Mouse (Mus musculus) C2C12 (cell line): ENCODE results near the gene Got2. TPM values are rescaled to one million over a fixed set of nuclear protein-coding genes. Genes with fewer than 3 reads are reported as not detected.
"Not testable (repeated sequence)": the region's sequence is repeated elsewhere in the genome, so short reads cannot be mapped to it uniquely, and the experiment has no call there.

ENCODE experiments used
- H3K27me3 ChIP-seq: one replicate; pipeline ENCODE4 v1.6.1; 2011; ENCODE audit not compliant: control insufficient read depth, insufficient read depth, insufficient read length
- H3K36me3 ChIP-seq: one replicate; pipeline ENCODE4 v1.6.1; 2011; ENCODE audit not compliant: control insufficient read depth, insufficient read depth
- H3K4me3 ChIP-seq: one replicate; pipeline ENCODE4 v1.5.1; 2011; ENCODE audit warnings: mild to moderate bottlenecking, control low read depth; ENCODE audit not compliant: poor library complexity, insufficient read depth, severe bottlenecking
- H3K79me2 ChIP-seq: one replicate; pipeline ENCODE4 v1.6.1; 2011; ENCODE audit not compliant: control insufficient read depth, insufficient read depth
- H3K79me3 ChIP-seq: one replicate; pipeline ENCODE4 v1.6.1; 2011; ENCODE audit warnings: low read depth, control low read depth
- H3ac ChIP-seq: one replicate; pipeline ENCODE3; 2011; ENCODE audit warnings: low read depth; ENCODE audit not compliant: control insufficient read depth, insufficient read length
- CEBPB ChIP-seq: IDR thresholded peaks from one replicate; pipeline ENCODE4 v1.6.1; 2011; ENCODE audit warnings: low read depth, mild to moderate bottlenecking, control low read depth, moderate library complexity
- CTCF ChIP-seq: IDR thresholded peaks from one replicate; pipeline ENCODE4 v1.5.1; 2011; ENCODE audit not compliant: control insufficient read depth, insufficient read depth, insufficient read length
- FOSL1 ChIP-seq: IDR thresholded peaks from one replicate; pipeline ENCODE4 v1.8.0; 2011; ENCODE audit warnings: mild to moderate bottlenecking, low read length; ENCODE audit not compliant: poor library complexity, insufficient read depth, severe bottlenecking
- MAX ChIP-seq: IDR thresholded peaks from one replicate; pipeline ENCODE4 v1.6.1; 2011; ENCODE audit warnings: mild to moderate bottlenecking, control low read depth
- MYOD1 ChIP-seq: IDR thresholded peaks from one replicate; pipeline ENCODE4 v1.6.1; 2011; ENCODE audit warnings: low read depth; ENCODE audit not compliant: control insufficient read depth, insufficient read length
- MYOG ChIP-seq: IDR thresholded peaks from one replicate; pipeline ENCODE4 v1.6.1; 2011; ENCODE audit not compliant: control insufficient read depth, insufficient read length; ENCODE audit errors: extremely low read depth
- USF1 ChIP-seq: IDR thresholded peaks from one replicate; pipeline ENCODE4 v1.6.1; 2011; ENCODE audit warnings: low read depth, mild to moderate bottlenecking, control low read depth, moderate library complexity
- polyA plus RNA-seq: library from polyadenylated mRNA; unstranded; fragments of >200 nt; fragmentation: generic; extraction: Trizol; gene quantifications from one replicate; pipeline ENCODE4 v1.2.1, GENCODE M21; 2012; ENCODE audit warnings: missing spikeins

The Got2 gene
- polyA plus RNA-seq, 1 experiment = 189 TPM

- Histone ChIP-seq H3K27me3 (no peaks in the 10 kb centered on the region), H3K4me3 (no peak overlapping the region), H3K79me3 (peaks cover 63% of the 10 kb centered on the region), H3K36me3 (peaks cover 8% of the 10 kb centered on the region), H3K79me2 (peaks cover 92% of the 10 kb centered on the region), H3ac (no peak overlapping the region)
- TF ChIP-seq CEBPB = no peak
Observed at GRCm38 (mm10) chr8:95881576-95881975, 6.8 kb downstream of the Got2 start.

GRCm38 (mm10) chr8:95879823-95880222, 8.5 kb downstream of the Got2 start:
- H3K4me3 ChIP-seq = no peak overlapping the region
- H3K79me2 ChIP-seq = peaks cover 74% of the 10 kb centered on the region
- TF ChIP-seq MYOD1 = no peak
- no peak for TF ChIP-seq USF1
- TF ChIP-seq MYOG = no peak
- peaks cover 46% of the 10 kb centered on the region for H3K79me3 ChIP-seq
- peaks cover 25% of the 10 kb centered on the region for H3K36me3 ChIP-seq
- no peaks in the 10 kb centered on the region for H3K27me3 ChIP-seq
- no peak overlapping the region for H3ac ChIP-seq

GRCm38 (mm10) chr8:95878176-95878962, 10.0 kb downstream of the Got2 start:
- Histone ChIP-seq H3K4me3 (no peak overlapping the region), H3K27me3 (no peaks in the 10 kb centered on the region), H3K79me3 (peaks cover 34% of the 10 kb centered on the region), H3K36me3 (peaks cover 25% of the 10 kb centered on the region), H3ac (no peak overlapping the region), H3K79me2 (peaks cover 60% of the 10 kb centered on the region)
- TF ChIP-seq MYOD1 (no peak), MYOG (no peak), MAX (no peak), CEBPB (no peak), USF1 (no peak), CTCF (no peak), FOSL1 (no peak)

GRCm38 (mm10) chr8:95875270-95875669, 13.1 kb downstream of the Got2 start:
- Histone ChIP-seq H3ac (no peak overlapping the region), H3K79me3 (peaks cover 14% of the 10 kb centered on the region), H3K4me3 (no peak overlapping the region), H3K36me3 (peaks cover 45% of the 10 kb centered on the region), H3K79me2 (peaks cover 29% of the 10 kb centered on the region), H3K27me3 (no peaks in the 10 kb centered on the region)
- TF ChIP-seq MAX = no peak
- no peak for TF ChIP-seq CEBPB

GRCm38 (mm10) chr8:95871690-95872089, 16.7 kb downstream of the Got2 start:
- H3K4me3 ChIP-seq = no peak overlapping the region
- no peaks in the 10 kb centered on the region for H3K79me3 ChIP-seq
- TF ChIP-seq USF1 (no peak), CTCF (no peak), MYOG (no peak), CEBPB (no peak), MAX (no peak), FOSL1 (no peak), MYOD1 (no peak)
- H3K79me2 ChIP-seq = no peaks in the 10 kb centered on the region
- H3ac ChIP-seq = no peak overlapping the region
- no peaks in the 10 kb centered on the region for H3K27me3 ChIP-seq
- H3K36me3 ChIP-seq = peaks cover 65% of the 10 kb centered on the region

- H3K79me3 ChIP-seq, H3K27me3 ChIP-seq, H3ac ChIP-seq, H3K4me3 ChIP-seq, H3K79me2 ChIP-seq: not testable (repeated sequence)
- H3K36me3 ChIP-seq = peaks cover 26% of the 10 kb centered on the region
Observed at GRCm38 (mm10) chr8:95864851-95865250, 23.5 kb downstream of the Got2 start.

- H3K4me3 ChIP-seq, H3ac ChIP-seq, H3K79me3 ChIP-seq, H3K79me2 ChIP-seq, H3K27me3 ChIP-seq: not testable (repeated sequence)
- peaks cover 25% of the 10 kb centered on the region for H3K36me3 ChIP-seq
Observed at GRCm38 (mm10) chr8:95863761-95864440, 24.4 kb downstream of the Got2 start.
